Mouse (Mus musculus) heart, postnatal 0 days (tissue): ENCODE results near the gene Slc23a2. TPM values are rescaled to one million over a fixed set of nuclear protein-coding genes. Genes with fewer than 3 reads are reported as not detected.

Source experiments
- ATAC-seq: fragments of 200-750 bp; cut with Nextera tagmentation; 2 replicates; pipeline ENCODE4 v1.8.0; 2017; ENCODE audit warnings: low read depth, moderate number of reproducible peaks, moderate library complexity; ENCODE audit not compliant: insufficient read depth
- DNase-seq: peaks from one replicate; pipeline ENCODE4 v3.0.0-alpha.2; 2016; ENCODE audit warnings: low spot score
- H3K27ac ChIP-seq: fragments of 300-500 bp; sonication (generic); 2 replicates; pipeline ENCODE4 v1.5.1; 2014; ENCODE audit warnings: low read depth, mild to moderate bottlenecking
- H3K27me3 ChIP-seq: fragments of 300-500 bp; sonication (generic); 2 replicates; pipeline ENCODE4 v1.6.1; 2014; ENCODE audit warnings: low read length, mixed read lengths; ENCODE audit not compliant: control insufficient read depth, insufficient read depth
- H3K36me3 ChIP-seq: fragments of 300-500 bp; sonication (generic); replicated peaks from 2 replicates; pipeline ENCODE4 v1.6.1; 2014; ENCODE audit warnings: low read length, mixed read lengths; ENCODE audit not compliant: control insufficient read depth, insufficient read depth
- H3K4me1 ChIP-seq: fragments of 300-500 bp; sonication (generic); 2 replicates; pipeline ENCODE4 v1.6.1; 2014; ENCODE audit warnings: antibody characterized with exemption; ENCODE audit not compliant: control insufficient read depth, insufficient read depth
- H3K4me2 ChIP-seq: fragments of 300-500 bp; sonication (generic); 2 replicates; pipeline ENCODE4 v1.6.1; 2014; ENCODE audit warnings: low read depth, mild to moderate bottlenecking, low read length, moderate library complexity
- H3K4me3 ChIP-seq: fragments of 300-500 bp; sonication (generic); 2 replicates; pipeline ENCODE4 v1.5.1; 2014; ENCODE audit warnings: low read depth, low read length
- H3K9ac ChIP-seq: fragments of 300-500 bp; sonication (generic); replicated peaks from 2 replicates; pipeline ENCODE4 v1.6.1; 2014; ENCODE audit warnings: low read depth, low read length, mixed read lengths
- H3K9me3 ChIP-seq: fragments of 300-500 bp; sonication (generic); replicated peaks from 2 replicates; pipeline ENCODE4 v1.6.1; 2016; ENCODE audit warnings: low read length; ENCODE audit not compliant: control insufficient read depth
- CTCF ChIP-seq: IDR thresholded peaks from 2 replicates; pipeline ENCODE4 v1.5.1; 2016; ENCODE audit warnings: antibody characterized with exemption, control low read depth, low read depth
- EP300 ChIP-seq: IDR thresholded peaks from 2 replicates; pipeline ENCODE4 v1.6.1; 2016; ENCODE audit warnings: antibody characterized with exemption, low read depth
- WGBS: fragments of 180-500 bp; shearing (Covaris S2); extraction: QIAGEN DNeasy Blood & Tissue Kit; methylation state at CpG from one replicate; pipeline ENCODE4 v1.1.7; 2014; 5-methylcytosine and 5-hydroxymethylcytosine counted together
- polyA plus RNA-seq: library from polyadenylated mRNA; unstranded; fragments of >200 nt; fragmentation: Nextera tagmentation; extraction: Ambion mirVana; gene quantifications from 2 replicates; pipeline ENCODE4 v1.2.1, GENCODE M21; 2015
- total RNA-seq: library from RNA; depleted of rRNA; stranded (reverse); fragments of >200 nt; gene quantifications from 2 replicates; pipeline ENCODE4 v1.2.3, GENCODE M21; 2014; ENCODE audit warnings: low replicate concordance

Slc23a2 gene
- total and polyA plus RNA-seq, 2 experiments from 2014 or later, result 8.6 to 13.9 TPM

DNA sequence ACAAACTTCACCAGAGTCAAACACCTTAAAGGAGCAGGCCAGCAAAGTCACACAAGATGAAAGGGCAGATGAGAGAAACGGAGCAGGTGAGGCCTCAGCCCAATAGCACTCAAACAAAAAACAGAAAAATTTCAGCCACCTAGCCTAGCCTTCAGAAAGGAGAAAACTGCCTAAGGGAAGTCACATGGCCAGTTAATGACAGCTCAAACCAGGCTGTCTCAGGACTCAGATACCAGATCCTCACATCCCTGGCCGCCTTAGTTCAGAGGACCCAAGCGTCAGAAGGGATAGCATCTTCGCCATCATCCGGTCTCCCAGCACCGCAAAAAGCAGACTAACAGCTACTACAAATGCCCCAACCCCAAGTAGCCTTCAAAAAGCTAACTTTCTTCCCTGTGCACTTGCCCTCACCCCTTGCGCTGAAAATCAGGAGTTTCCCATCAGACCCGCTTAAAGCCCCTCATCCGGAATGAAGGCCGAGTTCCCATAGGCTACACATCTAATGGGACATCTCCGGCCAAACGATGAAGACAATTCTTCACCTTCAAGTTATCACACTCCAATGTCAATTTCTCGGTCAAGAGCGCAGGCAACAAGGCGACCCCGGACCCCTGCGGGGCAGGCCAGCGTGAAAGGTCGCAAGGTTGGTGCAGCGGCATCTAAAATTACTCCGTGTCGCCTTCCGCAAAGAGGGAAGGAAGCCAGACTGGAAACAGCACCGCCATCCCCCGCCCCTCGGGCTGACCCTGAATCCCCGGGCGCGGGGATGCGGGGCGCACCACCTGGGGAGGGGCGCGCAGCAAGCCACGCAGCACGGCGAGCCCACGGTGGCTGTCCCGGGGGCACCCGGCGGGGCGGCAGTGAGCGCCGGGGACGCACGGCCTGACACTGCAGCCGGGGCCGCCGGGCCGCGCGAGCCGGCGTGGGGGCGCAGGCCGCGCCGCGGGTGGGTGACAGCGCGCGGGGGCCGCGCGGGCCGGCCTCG lies 673 bp downstream of the Slc23a2 start:
- no peaks in the 10 kb centered on the region for H3K36me3 ChIP-seq
- 0 out of 2 replicates have a peak, but pooled peaks cover 5% of the 10 kb centered on the region for H3K4me1 ChIP-seq
- TF ChIP-seq EP300 (no peak), CTCF (no peak)
- H3K9me3 ChIP-seq, result no peaks in the 10 kb centered on the region
- peak overlapping the region; percentile 92 for H3K4me3 ChIP-seq
- H3K27me3 ChIP-seq, result 0 out of 2 replicates have a peak, but pooled peaks cover 6% of the 10 kb centered on the region
- H3K27ac ChIP-seq, result peak overlapping the region; percentile 49
- WGBS, result 10% methylated on average over 28 of the region's 66 CpGs
- DNase-seq, result peak; percentile 18
- H3K4me2 ChIP-seq, result peak overlapping the region; percentile 76
- ATAC-seq, result peak; percentile 40
- H3K9ac ChIP-seq, result peak overlapping the region; percentile 87

DNA sequence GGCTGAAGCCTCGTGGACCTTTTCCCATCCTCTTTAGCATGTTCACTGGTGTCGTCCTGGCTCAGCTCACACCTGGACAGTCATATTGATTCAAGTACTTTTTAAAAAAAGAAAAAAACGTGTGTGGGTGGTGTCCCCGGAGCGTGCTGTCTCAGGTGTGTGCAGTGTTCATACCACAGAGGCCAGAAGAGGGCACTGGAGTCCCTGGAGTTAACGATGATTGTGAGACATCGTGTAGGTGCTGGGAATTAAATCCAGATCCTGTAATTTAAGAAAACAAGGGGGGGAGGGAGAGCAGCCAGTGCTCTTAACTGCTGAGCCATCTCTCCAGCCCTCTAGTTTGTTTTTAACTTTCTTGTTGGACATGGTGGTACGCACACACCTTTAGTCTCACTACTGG lies 2.3 kb downstream of the Slc23a2 start:
- no peak for ATAC-seq
- TF ChIP-seq CTCF, result no peak
- no peak for TF ChIP-seq EP300
- H3K4me1 ChIP-seq, result 0 out of 2 replicates have a peak, but pooled peaks cover 5% of the 10 kb centered on the region
- WGBS, result 89% methylated on average over 8 of the region's 8 CpGs
- no peak overlapping the region for H3K4me3 ChIP-seq
- no peak overlapping the region for H3K27ac ChIP-seq
- DNase-seq, result no peak
- H3K9me3 ChIP-seq, result no peaks in the 10 kb centered on the region
- H3K9ac ChIP-seq, result no peak overlapping the region
- H3K4me2 ChIP-seq, result no peak overlapping the region
- 0 out of 2 replicates have a peak, but pooled peaks cover 6% of the 10 kb centered on the region for H3K27me3 ChIP-seq
- H3K36me3 ChIP-seq, result no peaks in the 10 kb centered on the region

GRCm38 (mm10) chr2:132140536-132140935 lies 4.4 kb downstream of the Slc23a2 start:
- no peaks in the 10 kb centered on the region for H3K27me3 ChIP-seq
- no peak overlapping the region for H3K4me2 ChIP-seq
- 67% methylated on average over 10 of the region's 10 CpGs for WGBS
- no peak overlapping the region for H3K9ac ChIP-seq
- DNase-seq (no peak), ATAC-seq (no peak)
- TF ChIP-seq CTCF (no peak), EP300 (no peak)
- H3K4me1 ChIP-seq, result 0 out of 2 replicates have a peak, but pooled peaks cover 5% of the 10 kb centered on the region
- H3K9me3 ChIP-seq, result no peaks in the 10 kb centered on the region
- no peaks in the 10 kb centered on the region for H3K36me3 ChIP-seq
- H3K27ac ChIP-seq, result no peak overlapping the region
- no peak overlapping the region for H3K4me3 ChIP-seq

DNA sequence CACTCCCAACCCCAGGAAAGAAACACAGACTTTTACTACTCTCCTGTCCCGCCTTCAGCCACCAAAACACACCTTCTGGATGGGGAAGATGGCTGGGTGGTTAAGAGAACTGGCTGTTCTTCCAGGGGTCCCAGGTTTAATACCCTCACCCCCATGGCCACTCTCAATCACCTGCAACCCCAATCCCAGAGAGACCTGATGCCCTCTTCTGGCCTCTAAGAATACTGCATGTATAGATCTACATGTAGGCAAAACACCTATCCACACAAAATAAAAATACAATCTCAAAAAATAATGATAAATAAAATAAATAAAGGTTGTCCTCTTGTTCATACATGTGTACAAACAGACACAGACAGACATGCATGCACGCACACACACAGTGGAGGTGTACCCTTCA lies 5.8 kb downstream of the Slc23a2 start:
- Histone ChIP-seq H3K27ac (no peak overlapping the region), H3K4me3 (no peak overlapping the region), H3K36me3 (no peaks in the 10 kb centered on the region), H3K27me3 (no peaks in the 10 kb centered on the region), H3K9me3 (no peaks in the 10 kb centered on the region), H3K4me2 (no peak overlapping the region), H3K4me1 (peaks cover 11% of the 10 kb centered on the region; the same call in 1 of the 2 replicates), H3K9ac (no peak overlapping the region)
- DNase-seq, result no peak
- TF ChIP-seq EP300 (no peak), CTCF (no peak)
- 92% methylated on average over 2 of the region's 2 CpGs for WGBS
- ATAC-seq, result no peak

DNA sequence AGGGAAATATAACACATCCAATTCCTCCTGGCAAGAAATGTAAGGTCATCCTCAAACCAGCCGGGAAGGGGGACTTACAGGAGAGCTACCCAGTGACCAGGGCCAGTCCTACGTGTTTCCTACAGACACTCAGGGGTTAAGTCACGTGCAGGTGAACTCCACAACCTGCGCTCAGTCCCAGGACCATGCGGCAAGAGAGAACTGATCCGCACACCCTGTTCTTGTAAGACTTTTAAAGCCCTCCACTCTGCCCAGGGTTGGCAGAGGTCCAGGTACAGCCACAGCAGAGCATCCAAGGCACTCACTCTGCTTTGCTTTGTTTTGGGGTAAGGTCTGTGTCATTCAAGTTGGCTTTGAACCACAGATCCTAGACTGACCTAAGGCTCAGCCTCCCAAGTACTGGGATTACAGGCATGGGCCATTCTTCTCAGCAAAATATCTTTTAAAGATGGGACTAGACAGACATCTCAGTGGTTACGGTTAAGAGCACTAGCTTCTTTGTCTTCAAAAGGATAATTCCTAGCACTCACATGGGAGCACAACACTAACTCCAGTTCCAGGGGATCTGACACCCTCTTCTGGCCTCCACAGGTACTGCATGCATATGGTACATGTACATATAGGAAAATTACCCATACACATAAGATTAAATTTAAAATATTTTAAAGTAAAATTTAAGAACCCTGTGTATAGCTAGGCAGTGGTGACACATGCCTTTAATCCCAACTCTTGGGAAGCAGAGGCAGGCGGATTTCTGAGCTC lies 8.9 kb downstream of the Slc23a2 start:
- no peak overlapping the region for H3K9ac ChIP-seq
- peaks cover 24% of the 10 kb centered on the region for H3K4me1 ChIP-seq
- no peaks in the 10 kb centered on the region for H3K36me3 ChIP-seq
- no peaks in the 10 kb centered on the region for H3K27me3 ChIP-seq
- ATAC-seq, result no peak
- no peaks in the 10 kb centered on the region for H3K9me3 ChIP-seq
- DNase-seq, result no peak
- no peak overlapping the region for H3K4me3 ChIP-seq
- no peak overlapping the region for H3K4me2 ChIP-seq
- H3K27ac ChIP-seq, result no peak overlapping the region
- no peak for TF ChIP-seq EP300
- TF ChIP-seq CTCF, result 0 out of 2 replicates have a peak, but pooled peaks have one; percentile 6
- 75% methylated on average over 8 of the region's 8 CpGs for WGBS
